Mouse (Mus musculus) embryonic facial prominence, embryonic 12.5 days (tissue): ENCODE measurements around the gene Riox2. TPM values are rescaled to one million over a fixed set of nuclear protein-coding genes. Genes with fewer than 3 reads are reported as not detected.

ENCODE experiments used
- ATAC-seq: fragments of 200-750 bp; cut with Nextera tagmentation; 2 replicates; pipeline ENCODE4 v1.8.0; 2017; ENCODE audit not compliant: insufficient number of reproducible peaks, insufficient read depth, low FRiP score, low TSS enrichment
- H3K27ac ChIP-seq: fragments of 300-500 bp; sonication (generic); 2 replicates; pipeline ENCODE4 v1.5.1; 2016; ENCODE audit warnings: mild to moderate bottlenecking
- H3K27me3 ChIP-seq: fragments of 300-500 bp; sonication (generic); 2 replicates; pipeline ENCODE4 v1.6.1; 2016; ENCODE audit warnings: mild to moderate bottlenecking, moderate library complexity
- H3K36me3 ChIP-seq: fragments of 300-500 bp; sonication (generic); 2 replicates; pipeline ENCODE4 v1.6.1; 2016; ENCODE audit warnings: mild to moderate bottlenecking
- H3K4me1 ChIP-seq: fragments of 300-500 bp; sonication (generic); 2 replicates; pipeline ENCODE4 v1.6.1; 2016
- H3K4me2 ChIP-seq: fragments of 300-500 bp; sonication (generic); replicated peaks from 2 replicates; pipeline ENCODE4 v1.6.1; 2016; ENCODE audit warnings: mild to moderate bottlenecking, moderate library complexity
- H3K4me3 ChIP-seq: fragments of 300-500 bp; sonication (generic); 2 replicates; pipeline ENCODE4 v1.5.1; 2016; ENCODE audit warnings: mild to moderate bottlenecking
- H3K9ac ChIP-seq: fragments of 300-500 bp; sonication (generic); 2 replicates; pipeline ENCODE4 v1.6.1; 2016; ENCODE audit warnings: mild to moderate bottlenecking, moderate library complexity
- H3K9me3 ChIP-seq: fragments of 300-500 bp; sonication (generic); 2 replicates; pipeline ENCODE4 v1.6.1; 2016; ENCODE audit warnings: mild to moderate bottlenecking, moderate library complexity
- WGBS: fragments of 180-500 bp; shearing (Covaris S2); methylation state at CpG from one replicate; pipeline ENCODE4 v1.1.7; 2016; 5-methylcytosine and 5-hydroxymethylcytosine counted together
- polyA plus RNA-seq: library from polyadenylated mRNA; unstranded; fragments of >200 nt; fragmentation: Nextera tagmentation; extraction: Ambion mirVana; gene quantifications from 2 replicates; pipeline ENCODE4 v1.2.1, GENCODE M21; 2016

The Riox2 gene
- polyA plus RNA-seq, 1 experiment from 2014 or later, result 35.8 TPM

DNA sequence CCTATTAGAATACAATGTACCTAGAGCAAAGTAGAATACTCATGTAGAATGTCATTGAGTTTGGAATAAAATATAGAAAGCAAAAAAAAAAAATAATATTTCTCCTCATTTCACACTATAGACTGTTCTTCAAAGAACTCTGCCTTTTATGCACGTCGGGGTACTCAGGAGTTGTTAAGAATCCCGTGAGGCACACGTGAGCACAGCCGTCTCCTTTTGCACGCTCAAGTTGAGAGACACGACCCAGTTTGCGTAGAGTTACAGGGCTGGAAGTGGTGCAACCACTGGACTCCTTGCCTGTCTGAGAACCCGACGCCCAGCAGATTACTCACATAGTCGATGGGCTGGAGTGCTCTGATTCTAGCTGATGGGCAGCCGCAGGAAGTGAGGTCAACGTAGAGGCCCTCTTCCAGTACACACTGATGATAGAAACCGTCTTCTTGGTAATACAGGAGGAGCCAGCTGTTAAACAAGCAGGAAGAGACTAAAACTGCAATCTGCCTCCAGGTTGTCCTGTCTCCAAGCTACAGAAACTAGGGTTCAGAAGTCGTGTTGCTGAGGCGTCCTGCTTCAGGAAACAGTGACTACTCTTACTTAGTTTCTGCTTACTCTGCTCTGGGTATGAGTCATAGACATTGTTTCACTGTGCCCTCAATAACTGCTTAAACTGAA, 50.3 kb downstream of the Riox2 start:
- Histone ChIP-seq H3K27me3 (no peaks in the 10 kb centered on the region), H3K9me3 (no peaks in the 10 kb centered on the region), H3K27ac (no peak overlapping the region), H3K4me1 (peaks cover 6% of the 10 kb centered on the region), H3K4me3 (no peak overlapping the region), H3K9ac (no peak overlapping the region), H3K4me2 (no peak overlapping the region), H3K36me3 (no peaks in the 10 kb centered on the region)
- ATAC-seq, result no peak
- 82% methylated on average over 16 of the region's 16 CpGs for WGBS

DNA sequence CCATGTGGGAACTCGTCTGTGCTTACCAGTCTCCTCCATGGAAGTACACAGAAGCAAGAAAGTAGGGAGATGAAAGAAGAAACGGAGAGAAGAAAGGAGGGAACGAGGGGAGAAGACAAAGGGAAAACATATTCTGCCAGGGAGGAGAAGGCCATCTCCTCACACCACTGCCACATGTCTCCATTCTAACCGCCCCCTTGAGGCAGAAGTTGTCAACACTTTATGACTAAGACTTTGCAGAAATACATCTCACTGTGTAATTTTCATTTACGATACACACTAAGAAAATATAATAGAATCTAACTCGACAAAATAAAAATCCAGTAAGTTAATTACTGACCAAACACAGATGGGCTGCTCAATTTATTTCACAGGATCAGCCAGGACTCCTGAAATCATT, 55.4 kb downstream of the Riox2 start:
- Histone ChIP-seq H3K9me3 (0 out of 2 replicates have a peak, but pooled peaks cover 7% of the 10 kb centered on the region), H3K4me2 (no peak overlapping the region), H3K9ac (no peak overlapping the region), H3K27ac (no peak overlapping the region), H3K27me3 (no peaks in the 10 kb centered on the region), H3K4me3 (no peak overlapping the region), H3K36me3 (peaks cover 9% of the 10 kb centered on the region; the same call in 1 of the 2 replicates), H3K4me1 (no peaks in the 10 kb centered on the region)
- WGBS, result 71% methylated on average over 6 of the region's 6 CpGs
- ATAC-seq, result no peak

DNA sequence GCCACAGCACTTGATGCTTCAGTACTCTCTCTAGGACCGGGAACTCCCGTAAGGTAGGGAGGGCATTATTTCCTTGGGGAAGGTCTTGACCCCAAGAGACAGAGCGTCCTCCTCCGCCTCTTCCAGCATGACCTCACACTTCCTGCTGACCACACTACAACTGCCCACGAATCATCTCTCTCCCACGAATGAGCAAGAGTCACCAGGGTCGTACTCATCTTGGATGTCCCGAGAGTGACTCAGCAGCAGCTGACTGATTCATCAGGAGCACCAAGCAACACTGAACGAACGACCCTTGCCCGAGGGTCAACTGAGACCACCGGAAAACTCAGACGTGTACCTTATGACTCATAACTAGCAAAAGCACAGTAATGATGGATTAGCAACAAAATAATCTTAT, 58.0 kb downstream of the Riox2 start:
- Histone ChIP-seq H3K27ac (no peak overlapping the region), H3K4me1 (no peaks in the 10 kb centered on the region), H3K4me2 (no peak overlapping the region), H3K36me3 (peaks cover 9% of the 10 kb centered on the region; the same call in 1 of the 2 replicates), H3K9ac (no peak overlapping the region), H3K27me3 (no peaks in the 10 kb centered on the region), H3K4me3 (no peak overlapping the region), H3K9me3 (0 out of 2 replicates have a peak, but pooled peaks cover 7% of the 10 kb centered on the region)
- no peak for ATAC-seq
- WGBS, result 89% methylated on average over 13 of the region's 13 CpGs

DNA sequence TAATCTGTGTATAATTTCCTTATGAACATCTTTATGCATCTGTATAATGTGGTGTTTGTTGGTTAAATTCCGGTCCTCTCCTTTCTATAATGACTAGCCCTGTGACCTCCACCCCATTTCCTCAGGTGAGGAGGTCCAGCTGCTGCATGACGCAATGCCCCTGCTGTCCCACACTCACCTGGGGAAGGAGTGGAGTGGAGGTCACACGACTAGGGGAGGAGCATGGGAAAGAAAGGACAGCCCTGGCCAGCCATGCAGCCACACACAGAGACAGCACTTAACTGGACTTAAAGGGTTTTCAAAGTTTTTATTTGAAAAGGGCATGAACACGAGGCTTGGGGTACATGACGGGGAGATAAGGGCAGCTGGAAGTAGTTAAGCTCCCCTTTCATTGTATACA, 59.7 kb downstream of the Riox2 start:
- 68% methylated on average over 5 of the region's 5 CpGs for WGBS
- no peak overlapping the region for H3K27ac ChIP-seq
- no peaks in the 10 kb centered on the region for H3K4me1 ChIP-seq
- H3K9ac ChIP-seq, result no peak overlapping the region
- H3K4me2 ChIP-seq, result no peak overlapping the region
- ATAC-seq, result no peak
- H3K4me3 ChIP-seq, result no peak overlapping the region
- H3K27me3 ChIP-seq, result no peaks in the 10 kb centered on the region
- H3K36me3 ChIP-seq, result peaks cover 9% of the 10 kb centered on the region; the same call in 1 of the 2 replicates
- 0 out of 2 replicates have a peak, but pooled peaks cover 7% of the 10 kb centered on the region for H3K9me3 ChIP-seq

DNA sequence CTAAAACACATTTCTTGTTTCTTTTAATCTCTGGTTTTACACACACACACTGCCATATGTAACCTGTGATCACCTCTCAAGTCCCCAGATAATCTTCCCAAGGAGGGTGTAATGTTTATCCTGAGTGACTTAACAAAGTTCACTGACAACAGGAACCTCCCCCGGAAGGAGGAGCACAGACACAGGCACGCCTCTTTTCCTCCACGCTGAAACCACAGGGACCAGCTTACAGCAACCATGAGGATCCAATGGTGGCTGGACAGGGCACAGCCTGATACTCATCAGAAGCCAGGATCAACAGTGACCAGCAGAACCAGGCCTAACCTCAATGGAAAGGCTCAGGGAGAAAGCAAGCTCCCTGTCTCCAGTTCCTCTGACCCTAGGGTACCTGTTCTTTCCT, 61.0 kb downstream of the Riox2 start:
- Histone ChIP-seq H3K4me1 (no peaks in the 10 kb centered on the region), H3K27ac (no peak overlapping the region), H3K4me3 (no peak overlapping the region), H3K36me3 (peaks cover 15% of the 10 kb centered on the region; the same call in 1 of the 2 replicates), H3K27me3 (no peaks in the 10 kb centered on the region), H3K9me3 (0 out of 2 replicates have a peak, but pooled peaks cover 7% of the 10 kb centered on the region), H3K4me2 (no peak overlapping the region), H3K9ac (no peak overlapping the region)
- WGBS, result 33% methylated on average over 3 of the region's 3 CpGs
- ATAC-seq, result no peak

DNA sequence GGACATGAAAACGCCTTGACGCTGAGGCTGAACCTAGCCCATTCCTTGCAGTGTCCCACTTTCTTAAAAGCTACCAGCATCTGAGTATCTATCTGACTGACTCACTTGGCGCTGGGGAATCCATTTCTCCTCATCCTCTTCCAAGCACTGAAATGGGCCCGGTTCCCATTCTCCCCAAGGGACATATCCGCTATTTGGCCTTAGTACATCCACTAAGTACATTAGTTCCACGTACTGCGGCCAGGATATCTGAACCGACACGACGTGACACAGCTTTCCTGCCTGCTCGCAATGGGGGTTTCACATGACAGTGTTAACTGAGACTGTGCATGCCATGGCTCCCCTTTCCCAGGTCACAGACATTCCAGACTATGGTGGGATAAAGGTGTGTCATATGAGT, 62.8 kb downstream of the Riox2 start:
- H3K27ac ChIP-seq, result no peak overlapping the region
- H3K4me2 ChIP-seq, result no peak overlapping the region
- no peaks in the 10 kb centered on the region for H3K4me1 ChIP-seq
- no peak for ATAC-seq
- no peaks in the 10 kb centered on the region for H3K27me3 ChIP-seq
- H3K4me3 ChIP-seq, result no peak overlapping the region
- H3K9me3 ChIP-seq, result 0 out of 2 replicates have a peak, but pooled peaks cover 7% of the 10 kb centered on the region
- peaks cover 14% of the 10 kb centered on the region; the same call in 1 of the 2 replicates for H3K36me3 ChIP-seq
- H3K9ac ChIP-seq, result no peak overlapping the region
- 74% methylated on average over 11 of the region's 11 CpGs for WGBS

DNA sequence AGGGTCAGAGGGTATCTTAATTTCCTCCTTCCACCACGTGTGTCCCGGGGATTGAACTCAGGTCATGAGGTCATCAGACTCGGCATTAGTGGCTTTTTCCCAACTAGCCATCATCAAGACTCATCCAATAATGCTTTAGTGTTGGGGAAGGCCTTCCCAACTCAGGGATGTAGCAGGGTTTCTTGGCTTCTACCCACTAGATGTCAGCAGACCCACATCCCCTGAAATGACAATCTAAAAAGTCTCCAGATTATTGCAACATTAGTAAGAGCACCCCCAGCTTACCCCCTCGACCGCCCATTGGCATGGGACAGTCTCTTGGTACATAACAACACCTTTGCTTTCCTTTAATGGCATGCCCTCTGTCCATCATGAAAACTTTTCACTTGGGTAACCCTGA, 64.1 kb downstream of the Riox2 start:
- Histone ChIP-seq H3K4me3 (no peak overlapping the region), H3K4me2 (no peak overlapping the region), H3K27me3 (no peaks in the 10 kb centered on the region), H3K9ac (no peak overlapping the region), H3K36me3 (0 out of 2 replicates have a peak, but pooled peaks cover 6% of the 10 kb centered on the region), H3K27ac (no peak overlapping the region), H3K4me1 (no peaks in the 10 kb centered on the region), H3K9me3 (no peaks in the 10 kb centered on the region)
- no peak for ATAC-seq
- 77% methylated on average over 5 of the region's 5 CpGs for WGBS

DNA sequence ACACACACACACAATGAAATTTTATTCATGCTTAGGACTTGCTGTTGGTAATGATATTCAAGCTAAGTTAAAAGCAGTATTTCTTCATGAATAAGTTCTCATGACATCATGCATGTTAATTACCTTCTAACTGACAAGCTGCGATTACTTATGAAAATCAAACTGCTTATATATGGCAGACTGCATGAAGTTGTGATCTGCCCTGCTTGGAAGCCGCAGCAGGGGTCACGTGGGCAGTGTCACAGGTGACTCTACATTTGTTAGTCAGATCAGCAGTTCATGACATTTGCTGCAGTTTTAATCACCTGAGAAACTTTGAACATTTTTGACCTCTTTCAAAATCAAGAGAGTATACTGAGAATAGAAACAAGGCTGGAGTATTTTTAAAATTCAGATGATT, 69.4 kb downstream of the Riox2 start:
- WGBS, result 78% methylated on average over 3 of the region's 3 CpGs
- no peak for ATAC-seq
- no peaks in the 10 kb centered on the region for H3K9me3 ChIP-seq
- no peak overlapping the region for H3K9ac ChIP-seq
- no peak overlapping the region for H3K27ac ChIP-seq
- H3K4me2 ChIP-seq, result no peak overlapping the region
- H3K27me3 ChIP-seq, result no peaks in the 10 kb centered on the region
- peaks cover 2% of the 10 kb centered on the region; the same call in 1 of the 2 replicates for H3K4me1 ChIP-seq
- H3K4me3 ChIP-seq, result no peak overlapping the region
- H3K36me3 ChIP-seq, result 0 out of 2 replicates have a peak, but pooled peaks cover 6% of the 10 kb centered on the region

DNA sequence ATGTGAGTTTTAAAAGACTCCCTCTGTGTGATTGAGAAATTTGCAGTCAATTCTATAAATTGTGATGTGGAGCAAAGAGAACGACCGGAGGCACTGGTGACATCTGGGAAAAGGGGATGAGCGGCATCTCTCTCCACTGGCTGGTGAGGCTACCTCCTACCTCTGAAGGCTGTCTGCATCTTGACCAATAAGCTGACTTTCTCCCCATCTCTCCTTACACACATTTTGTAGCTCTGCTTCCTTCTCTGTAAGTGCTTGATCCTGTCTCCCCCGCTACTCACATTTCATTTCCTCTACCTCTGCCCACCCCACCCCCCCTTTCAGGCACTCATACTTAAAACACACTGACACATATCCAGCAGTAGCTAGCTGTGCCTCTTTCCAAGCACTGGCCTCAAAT, 69.8 kb downstream of the Riox2 start:
- no peak for ATAC-seq
- WGBS, result 57% methylated on average over 4 of the region's 4 CpGs

More for the DNA sequence above, 69.8 kb downstream of the Riox2 start:
- Histone ChIP-seq H3K4me3 (no peak overlapping the region), H3K36me3 (0 out of 2 replicates have a peak, but pooled peaks cover 6% of the 10 kb centered on the region), H3K27ac (no peak overlapping the region), H3K4me2 (no peak overlapping the region), H3K27me3 (no peaks in the 10 kb centered on the region), H3K9me3 (no peaks in the 10 kb centered on the region), H3K9ac (no peak overlapping the region), H3K4me1 (peaks cover 2% of the 10 kb centered on the region; the same call in 1 of the 2 replicates)

Other genes starting within 250 kb of the Riox2 start
- gene Olfr201, start 199.1 kb upstream of the Riox2 start, polyA plus RNA-seq, result not detected in 2 replicates
- gene Olfr202, start 185.0 kb upstream of the Riox2 start, polyA plus RNA-seq, result not detected in 2 replicates
- not detected in 2 replicates for gene Olfr203, start 172.9 kb upstream of the Riox2 start, polyA plus RNA-seq
- gene Olfr204, start 153.5 kb upstream of the Riox2 start, polyA plus RNA-seq, result not detected in 2 replicates
- not detected in 2 replicates for gene Olfr205, start 140.6 kb upstream of the Riox2 start, polyA plus RNA-seq
- gene Olfr206, start 122.5 kb upstream of the Riox2 start, polyA plus RNA-seq, result not detected in 2 replicates
- gene Olfr209, start 107.8 kb upstream of the Riox2 start, polyA plus RNA-seq, result not detected in 2 replicates
- gene Gabrr3, start 64.4 kb upstream of the Riox2 start, polyA plus RNA-seq, result 0.12 TPM in 1 of 2 replicates, not detected in the other
- 8.8 and 9.4 TPM in 2 replicates for gene Crybg3, start 129.2 kb downstream of the Riox2 start, polyA plus RNA-seq
- gene Arl6, start 167.6 kb downstream of the Riox2 start, polyA plus RNA-seq, result 35.0 and 37.8 TPM in 2 replicates